Mouse (Mus musculus) left cerebral cortex, postnatal 4 days (tissue): ENCODE measurements at regions not wholly inside any gene's neighbourhood (a gene's known extent, or its start where the extent isn't known, plus 50 kb on each side); places are given as distances from the start of the nearest gene placed in this dataset.

Experiments
- DNase-seq: peaks from one replicate; pipeline ENCODE4 v3.0.0-alpha.2; 2022
- intact Hi-C: fragments of 180-260 bp; cut with DNase I; formaldehyde crosslinking; loops from one replicate; pipeline ENCODE4 v1.15.1; 2025

GRCm38 (mm10) chr14:76872510-76872909, 164.1 kb upstream of the Ccdc122 start:
- intact Hi-C loops: loop anchor here (5.0 kb wide), 1 partner anchor 115 kb away; no protein-coding TSS in a partner anchor
- no peak for DNase-seq

- no peak for DNase-seq
- intact Hi-C loops: no loop called here
Measured at GRCm38 (mm10) chr14:76868831-76869230, 167.7 kb upstream of the Ccdc122 start.

- intact Hi-C loops: no loop called here
Measured at GRCm38 (mm10) chr14:76868131-76868530, 168.4 kb upstream of the Ccdc122 start.

GRCm38 (mm10) chr14:76864664-76865063, 171.9 kb upstream of the Ccdc122 start:
- DNase-seq: no peak
- intact Hi-C loops: no loop called here

More at GRCm38 (mm10) chr14:76868131-76868530, 168.4 kb upstream of the Ccdc122 start:
- no peak for DNase-seq

- intact Hi-C loops: no loop called here
- DNase-seq: no peak
Measured at GRCm38 (mm10) chr14:76863035-76863706, 173.4 kb upstream of the Ccdc122 start.

GRCm38 (mm10) chr14:76858396-76858795, 178.2 kb upstream of the Ccdc122 start:
- intact Hi-C loops: no loop called here
- DNase-seq: no peak

GRCm38 (mm10) chr14:76857196-76857773, 179.3 kb upstream of the Ccdc122 start:
- DNase-seq: no peak
- intact Hi-C loops: no loop called here

- DNase-seq: no peak
- intact Hi-C loops: no loop called here
Measured at GRCm38 (mm10) chr14:76856591-76856990, 180.0 kb upstream of the Ccdc122 start.

GRCm38 (mm10) chr14:76854965-76855364, 181.6 kb upstream of the Ccdc122 start:
- intact Hi-C loops: no loop called here
- no peak for DNase-seq

GRCm38 (mm10) chr14:76851473-76852214, 184.9 kb upstream of the Ccdc122 start:
- no peak for DNase-seq
- intact Hi-C loops: no loop called here

- intact Hi-C loops: no loop called here
- DNase-seq: no peak
Measured at GRCm38 (mm10) chr14:76850641-76851040, 185.9 kb upstream of the Ccdc122 start.

GRCm38 (mm10) chr14:76850051-76850450, 186.5 kb upstream of the Ccdc122 start:
- intact Hi-C loops: no loop called here
- no peak for DNase-seq

- intact Hi-C loops: no loop called here
- DNase-seq: no peak
Measured at GRCm38 (mm10) chr14:76849636-76850035, 186.9 kb upstream of the Ccdc122 start.

GRCm38 (mm10) chr14:76849071-76849470, 187.5 kb upstream of the Ccdc122 start:
- peak; percentile 64 for DNase-seq
- intact Hi-C loops: no loop called here

- intact Hi-C loops: no loop called here
- DNase-seq: no peak
Measured at GRCm38 (mm10) chr14:76845706-76846105, 190.9 kb upstream of the Ccdc122 start.

GRCm38 (mm10) chr14:76844717-76845116, 191.9 kb upstream of the Ccdc122 start:
- intact Hi-C loops: no loop called here
- no peak for DNase-seq

GRCm38 (mm10) chr14:76837583-76838220, 198.9 kb upstream of the Ccdc122 start:
- no peak for DNase-seq
- intact Hi-C loops: no loop called here

GRCm38 (mm10) chr14:76836926-76837516, 199.6 kb upstream of the Ccdc122 start:
- intact Hi-C loops: no loop called here
- DNase-seq: no peak

GRCm38 (mm10) chr14:76836271-76836670, 200.3 kb upstream of the Ccdc122 start:
- intact Hi-C loops: no loop called here
- no peak for DNase-seq

- DNase-seq: no peak
- intact Hi-C loops: no loop called here
Measured at GRCm38 (mm10) chr14:76834084-76834483, 202.5 kb upstream of the Ccdc122 start.

GRCm38 (mm10) chr14:76829161-76829510, 207.4 kb upstream of the Ccdc122 start:
- no peak for DNase-seq
- intact Hi-C loops: no loop called here
